Mouse (Mus musculus) intestine, postnatal 0 days (tissue): ENCODE data around the gene Pax9. TPM values are rescaled to one million over a fixed set of nuclear protein-coding genes. Genes with fewer than 3 reads are reported as not detected.

Experiments used
- ATAC-seq: fragments of 200-750 bp; cut with Nextera tagmentation; 2 replicates; pipeline ENCODE4 v1.8.0; 2017; ENCODE audit warnings: mild to moderate bottlenecking, moderate TSS enrichment, moderate library complexity
- H3K27ac ChIP-seq: fragments of 300-500 bp; sonication (generic); 2 replicates; pipeline ENCODE4 v1.5.1; 2014; ENCODE audit warnings: mild to moderate bottlenecking, low read depth, low read length, moderate library complexity
- H3K27me3 ChIP-seq: fragments of 300-500 bp; sonication (generic); replicated peaks from 2 replicates; pipeline ENCODE4 v1.6.1; 2014; ENCODE audit warnings: low read length, mixed read lengths; ENCODE audit not compliant: control insufficient read depth, insufficient read depth
- H3K36me3 ChIP-seq: fragments of 300-500 bp; sonication (generic); 2 replicates; pipeline ENCODE4 v1.6.1; 2014; ENCODE audit warnings: mild to moderate bottlenecking, moderate library complexity; ENCODE audit not compliant: control insufficient read depth, insufficient read depth
- H3K4me1 ChIP-seq: fragments of 300-500 bp; sonication (generic); replicated peaks from 2 replicates; pipeline ENCODE4 v1.6.1; 2014; ENCODE audit warnings: antibody characterized with exemption, low read length, mixed read lengths; ENCODE audit not compliant: control insufficient read depth, insufficient read depth
- H3K4me2 ChIP-seq: fragments of 300-500 bp; sonication (generic); replicated peaks from 2 replicates; pipeline ENCODE4 v1.6.1; 2014; ENCODE audit warnings: low read depth, mild to moderate bottlenecking, moderate library complexity
- H3K4me3 ChIP-seq: fragments of 300-500 bp; sonication (generic); 2 replicates; pipeline ENCODE4 v1.5.1; 2014; ENCODE audit warnings: low read depth, low read length
- H3K9ac ChIP-seq: fragments of 300-500 bp; sonication (generic); 2 replicates; pipeline ENCODE4 v1.6.1; 2014; ENCODE audit warnings: mild to moderate bottlenecking, low read depth, low read length
- H3K9me3 ChIP-seq: fragments of 300-500 bp; sonication (generic); 2 replicates; pipeline ENCODE4 v1.6.1; 2016; ENCODE audit warnings: mixed run types; ENCODE audit not compliant: control insufficient read depth
- CTCF ChIP-seq: sonication (generic); IDR thresholded peaks from 2 replicates; pipeline ENCODE4 v1.5.1; 2016; ENCODE audit warnings: low read depth, mild to moderate bottlenecking, control low read depth, antibody characterized with exemption, moderate library complexity
- WGBS: fragments of 180-500 bp; shearing (Covaris S2); extraction: QIAGEN DNeasy Blood & Tissue Kit; methylation state at CpG from one replicate; pipeline ENCODE4 v1.1.7; 2014; 5-methylcytosine and 5-hydroxymethylcytosine counted together
- polyA plus RNA-seq: library from polyadenylated mRNA; unstranded; fragments of >200 nt; fragmentation: Nextera tagmentation; extraction: Ambion mirVana; gene quantifications from 2 replicates; pipeline ENCODE4 v1.2.1, GENCODE M21; 2015

Pax9 gene
- polyA plus RNA-seq, 1 experiment from 2014 or later: not detected

GRCm38 (mm10) chr12:56696174-56697010, 4.8 kb downstream of the Pax9 start:
- peaks cover 95% of the 10 kb centered on the region for H3K27me3 ChIP-seq
- H3K27ac ChIP-seq: no peak overlapping the region
- ATAC-seq: no peak
- peak overlapping the region; percentile 27 for H3K4me3 ChIP-seq
- TF ChIP-seq CTCF: no peak
- no peaks in the 10 kb centered on the region for H3K9me3 ChIP-seq
- WGBS: 1% methylated on average over 57 of the region's 57 CpGs
- no peaks in the 10 kb centered on the region; the same call in 1 of the 2 replicates for H3K4me1 ChIP-seq
- H3K9ac ChIP-seq: no peak overlapping the region
- H3K4me2 ChIP-seq: peak overlapping the region; percentile 52
- no peaks in the 10 kb centered on the region for H3K36me3 ChIP-seq

- Histone ChIP-seq H3K9me3 (no peaks in the 10 kb centered on the region), H3K9ac (no peak overlapping the region), H3K4me3 (peak overlapping the region; percentile 27), H3K4me1 (no peaks in the 10 kb centered on the region; the same call in 1 of the 2 replicates), H3K36me3 (no peaks in the 10 kb centered on the region), H3K27me3 (peaks cover 90% of the 10 kb centered on the region), H3K4me2 (peak overlapping the region; percentile 52), H3K27ac (no peak overlapping the region)
- WGBS: 2% methylated on average over 36 of the region's 36 CpGs
- ATAC-seq: no peak
- no peak for TF ChIP-seq CTCF
These were observed 5.6 kb downstream of the Pax9 start for GRCm38 (mm10) chr12:56697011-56697740.

- ATAC-seq: no peak
- no peak for TF ChIP-seq CTCF
- no peaks in the 10 kb centered on the region for H3K9me3 ChIP-seq
- H3K9ac ChIP-seq: no peak overlapping the region
- peaks cover 90% of the 10 kb centered on the region for H3K27me3 ChIP-seq
- H3K4me1 ChIP-seq: no peaks in the 10 kb centered on the region; the same call in 1 of the 2 replicates
- H3K36me3 ChIP-seq: no peaks in the 10 kb centered on the region
- H3K4me3 ChIP-seq: peak overlapping the region; percentile 27; the same call in 1 of the 2 replicates
- 0 out of 2 replicates have a peak overlapping the region, but pooled peaks have one; percentile 24 for H3K4me2 ChIP-seq
- H3K27ac ChIP-seq: no peak overlapping the region
- 2% methylated on average over 12 of the region's 12 CpGs for WGBS
These were observed 6.2 kb downstream of the Pax9 start for GRCm38 (mm10) chr12:56697785-56698184.

GRCm38 (mm10) chr12:56698191-56698980, 6.8 kb downstream of the Pax9 start:
- H3K4me1 ChIP-seq: no peaks in the 10 kb centered on the region; the same call in 1 of the 2 replicates
- H3K4me2 ChIP-seq: no peak overlapping the region
- H3K27ac ChIP-seq: no peak overlapping the region
- 5% methylated on average over 8 of the region's 8 CpGs for WGBS
- no peak for TF ChIP-seq CTCF
- H3K9ac ChIP-seq: no peak overlapping the region
- no peak for ATAC-seq
- H3K9me3 ChIP-seq: no peaks in the 10 kb centered on the region
- H3K27me3 ChIP-seq: peaks cover 86% of the 10 kb centered on the region
- no peaks in the 10 kb centered on the region for H3K36me3 ChIP-seq
- no peak overlapping the region for H3K4me3 ChIP-seq

GRCm38 (mm10) chr12:56699351-56699750, 7.8 kb downstream of the Pax9 start:
- no peak for ATAC-seq
- 19% methylated on average over 3 of the region's 3 CpGs for WGBS
- H3K4me1 ChIP-seq: no peaks in the 10 kb centered on the region; the same call in 1 of the 2 replicates
- H3K27me3 ChIP-seq: peaks cover 79% of the 10 kb centered on the region
- no peak overlapping the region for H3K4me3 ChIP-seq
- no peaks in the 10 kb centered on the region for H3K36me3 ChIP-seq
- H3K9me3 ChIP-seq: no peaks in the 10 kb centered on the region
- no peak for TF ChIP-seq CTCF
- H3K27ac ChIP-seq: no peak overlapping the region
- H3K4me2 ChIP-seq: no peak overlapping the region
- no peak overlapping the region for H3K9ac ChIP-seq
